In genomic region chr3:9568565-9569228, GRCm38 (mm10) we compare ENCODE assay signal across 13 mouse cellular contexts. TPM values are rescaled to one million over a fixed set of nuclear protein-coding genes. Genes with fewer than 3 reads are reported as not detected.
DNase-seq lines count a peak whose midpoint lies in the region; ATAC-seq lines count a peak whose summit lies in the region.
"Had no signal": no experiment of that assay in that cellular context is flagged by ENCODE, and none has a peak within 500 bp of the region (broad histone marks: within the 10 kb centered on the region; RNA-seq: fewer than 3 reads in every experiment).

No protein-coding gene starts in this region.

- peak overlapping the region; percentile 2; the same call in 1 of the 2 replicates for H3K4me2 ChIP-seq in neural tube, embryonic 13.5 days
- no peak overlapping the region for H3K4me2 ChIP-seq in heart, embryonic 11.5 days
- H3K4me2 ChIP-seq: hindbrain, embryonic 14.5 days; liver, embryonic 15.5 days had no signal

- no peak for ATAC-seq in megakaryocyte, adult 5-6 weeks (ENCODE audit: poor library complexity, severe bottlenecking)
- ATAC-seq in neural tube, embryonic 13.5 days (ENCODE audit: low read depth), result no peak
- no peak for ATAC-seq in heart, embryonic 11.5 days (replicated peaks; ENCODE audit: insufficient number of reproducible peaks, low FRiP score, low TSS enrichment)

- H3K9me3 ChIP-seq in megakaryocyte, embryonic 14.5 days, result no peaks in the 10 kb centered on the region
- H3K9me3 ChIP-seq in neural tube, embryonic 13.5 days, result no peaks in the 10 kb centered on the region
- no peaks in the 10 kb centered on the region for H3K9me3 ChIP-seq in heart, embryonic 11.5 days (replicated peaks; ENCODE audit: control insufficient read depth, low read length)
- H3K9me3 ChIP-seq: liver, embryonic 15.5 days had no signal

- peaks cover 73% of the 10 kb centered on the region for H3K4me1 ChIP-seq in megakaryocyte, embryonic 14.5 days
- peaks cover 24% of the 10 kb centered on the region for H3K4me1 ChIP-seq in neural tube, embryonic 13.5 days (replicated peaks)
- no peaks in the 10 kb centered on the region for H3K4me1 ChIP-seq in heart, embryonic 11.5 days (ENCODE audit: control insufficient read depth, insufficient read depth, low read length)

- no peak overlapping the region for H3K9ac ChIP-seq in neural tube, embryonic 13.5 days
- H3K9ac ChIP-seq in heart, embryonic 11.5 days (ENCODE audit: low read depth, low read length), result no peak overlapping the region
- H3K9ac ChIP-seq: hindbrain, embryonic 14.5 days; liver, embryonic 15.5 days had no signal

- peaks cover 10% of the 10 kb centered on the region for H3K36me3 ChIP-seq in megakaryocyte, embryonic 14.5 days (replicated peaks; ENCODE audit: low read length)
- H3K36me3 ChIP-seq in neural tube, embryonic 13.5 days, result 0 out of 2 replicates have a peak, but pooled peaks cover 3% of the 10 kb centered on the region
- no peaks in the 10 kb centered on the region for H3K36me3 ChIP-seq in heart, embryonic 11.5 days (ENCODE audit: control insufficient read depth, insufficient read depth, low read length)
- H3K36me3 ChIP-seq: liver, embryonic 15.5 days had no signal

- H3K27ac ChIP-seq in neural tube, embryonic 13.5 days (replicated peaks), result no peak overlapping the region
- no peak overlapping the region for H3K27ac ChIP-seq in heart, embryonic 11.5 days (ENCODE audit: low read depth, low read length)
- H3K27ac ChIP-seq: hindbrain, embryonic 14.5 days; liver, embryonic 15.5 days had no signal

- H3K27me3 ChIP-seq in megakaryocyte, embryonic 14.5 days (replicated peaks), result no peaks in the 10 kb centered on the region
- H3K27me3 ChIP-seq in neural tube, embryonic 13.5 days, result no peaks in the 10 kb centered on the region
- no peaks in the 10 kb centered on the region for H3K27me3 ChIP-seq in heart, embryonic 11.5 days (ENCODE audit: control insufficient read depth, insufficient read depth, low read length)
- H3K27me3 ChIP-seq: liver, embryonic 15.5 days had no signal

- WGBS in neural tube, embryonic 13.5 days, result 82% methylated on average over 10 of the region's 10 CpGs
- 84% methylated on average over 10 of the region's 10 CpGs for WGBS in heart, embryonic 11.5 days (ENCODE audit: insufficient replicate concordance)

- peak overlapping the region; percentile 81 for H3K4me3 ChIP-seq in megakaryocyte, embryonic 14.5 days (replicated peaks)
- H3K4me3 ChIP-seq in neural tube, embryonic 13.5 days, result no peak overlapping the region
- H3K4me3 ChIP-seq in heart, embryonic 11.5 days (ENCODE audit: low read depth, low read length), result no peak overlapping the region
- H3K4me3 ChIP-seq: liver, embryonic 15.5 days had no signal

- peak; percentile 39 for DNase-seq in cerebellum, adult 9-10 months
- peak; percentile 37 for DNase-seq in forelimb bud, embryonic 11.5 days (ENCODE audit: low read depth, low spot score)
- no peak for DNase-seq in lung, postnatal 4 days
- DNase-seq: adrenal gland, postnatal 25 days; heart, adult 18-20 months; retina, postnatal 1 day; thymus, postnatal 4 days had no signal

RNA-seq across cellular contexts. Expression of gene Zfp704, which starts 41.2 kb away (rescaled TPM):
- 5.9 and 21.5 TPM in 2 replicates for polyA plus RNA-seq in megakaryocyte, embryonic 14.5 days (2012; ENCODE audit: insufficient read depth, low replicate concordance)
- total RNA-seq in megakaryocyte, adult 5-6 weeks (2015), result 5.4 and 6.6 TPM in 2 replicates
- total RNA-seq in megakaryocyte, adult 5-6 weeks (2017), result 5.1 and 7.4 TPM in 2 replicates
- 7.4 and 8.5 TPM in 2 replicates for polyA plus RNA-seq in neural tube, embryonic 13.5 days (2015; fragmentation: Nextera tagmentation; extraction: Ambion mirVana)
- 7.9 and 8.2 TPM in 2 replicates for polyA plus RNA-seq in heart, embryonic 11.5 days (2014; fragmentation: Nextera tagmentation; extraction: Ambion mirVana)

Comparison
In these comparisons a context has a peak if more than half of its experiments do, and no peak if none do; other contexts are left out.
1. DNase-seq: peak in cerebellum, adult 9-10 months (single experiment) and forelimb bud, embryonic 11.5 days (single experiment); none in lung, postnatal 4 days (0 of 2).